Mouse (Mus musculus): ENCODE measurements around the gene Htt. TPM values are rescaled to one million over a fixed set of nuclear protein-coding genes. Genes with fewer than 3 reads are reported as not detected.

Htt gene
- total RNA-seq, 2 experiments from 2014 or later: 7.1 to 8.1 TPM

DNA sequence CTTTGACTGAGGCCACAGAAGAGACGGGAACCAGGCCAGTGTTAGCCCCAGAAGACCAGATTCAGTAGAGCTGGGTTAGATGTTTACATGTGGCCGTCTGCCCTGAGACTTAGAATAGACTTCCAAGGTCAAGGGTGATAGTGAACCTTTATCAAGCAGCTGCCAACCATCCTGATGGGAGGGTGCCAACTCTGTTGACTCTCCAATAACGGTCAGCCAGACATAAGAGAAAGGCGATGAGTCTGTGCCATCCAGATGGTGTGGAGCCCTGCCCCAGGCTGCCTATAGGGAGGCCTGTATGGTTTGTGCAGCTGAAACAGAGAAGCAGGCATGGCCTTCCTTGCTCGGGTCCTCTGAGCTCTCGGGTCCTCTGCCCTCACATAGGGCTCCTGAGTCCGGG is 163.0 kb downstream of the Htt start:
- DNase-seq: no peak
- intact Hi-C loops (cut with DNase I; ENCODE audit: low total_unique reads): no loop called here

GRCm38 (mm10) chr5:34927648-34928047 is 166.1 kb downstream of the Htt start:
- intact Hi-C loops (cut with DNase I; ENCODE audit: low total_unique reads): no loop called here
- DNase-seq: no peak

- DNase-seq: no peak
- intact Hi-C loops (cut with DNase I; ENCODE audit: low total_unique reads): no loop called here
Measured at GRCm38 (mm10) chr5:34930151-34930975, 168.8 kb downstream of the Htt start.

- intact Hi-C loops (cut with DNase I; ENCODE audit: low total_unique reads): no loop called here
- DNase-seq: no peak
Measured at GRCm38 (mm10) chr5:34931091-34931490, 169.6 kb downstream of the Htt start.

GRCm38 (mm10) chr5:34931516-34932457 is 170.2 kb downstream of the Htt start:
- intact Hi-C loops (cut with DNase I; ENCODE audit: low total_unique reads): no loop called here
- no peak for DNase-seq

DNA sequence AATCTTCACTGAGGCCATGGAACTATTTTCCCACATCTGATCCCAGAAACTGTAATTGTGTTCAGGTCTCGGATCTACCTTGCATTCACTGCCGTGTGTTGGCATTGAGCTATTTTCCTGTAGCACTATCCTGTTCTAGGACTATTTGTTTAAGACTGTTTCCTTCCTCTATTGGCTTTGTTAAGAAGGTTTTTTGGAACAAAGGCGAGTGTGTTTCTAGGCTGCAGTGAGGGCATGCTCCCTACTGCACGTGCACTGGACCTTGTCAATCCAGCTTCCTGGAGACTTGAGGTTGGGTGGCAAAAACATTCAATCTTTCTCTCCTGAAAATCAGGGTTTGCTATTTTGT is 170.9 kb downstream of the Htt start:
- no peak for DNase-seq
- intact Hi-C loops (cut with DNase I; ENCODE audit: low total_unique reads): no loop called here

DNA sequence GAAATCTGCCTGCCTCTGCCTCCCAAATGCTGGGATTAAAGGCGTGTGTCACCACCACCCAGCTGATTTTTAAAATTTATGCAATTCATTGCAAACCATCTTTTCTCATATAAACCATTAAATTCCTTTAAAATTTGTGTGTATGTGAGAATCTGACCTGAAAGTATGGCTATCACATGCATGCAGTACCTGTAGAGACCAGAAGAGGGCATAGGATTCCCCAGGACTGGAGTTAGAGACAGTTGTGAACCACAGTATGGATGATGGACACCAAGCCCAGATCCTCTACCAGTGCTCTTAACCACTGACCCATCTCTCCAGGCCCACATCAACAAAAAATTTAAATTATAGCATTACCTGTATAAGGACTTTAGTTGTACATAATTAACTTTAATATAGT is 171.9 kb downstream of the Htt start:
- DNase-seq: no peak
- intact Hi-C loops (cut with DNase I; ENCODE audit: low total_unique reads): no loop called here

DNA sequence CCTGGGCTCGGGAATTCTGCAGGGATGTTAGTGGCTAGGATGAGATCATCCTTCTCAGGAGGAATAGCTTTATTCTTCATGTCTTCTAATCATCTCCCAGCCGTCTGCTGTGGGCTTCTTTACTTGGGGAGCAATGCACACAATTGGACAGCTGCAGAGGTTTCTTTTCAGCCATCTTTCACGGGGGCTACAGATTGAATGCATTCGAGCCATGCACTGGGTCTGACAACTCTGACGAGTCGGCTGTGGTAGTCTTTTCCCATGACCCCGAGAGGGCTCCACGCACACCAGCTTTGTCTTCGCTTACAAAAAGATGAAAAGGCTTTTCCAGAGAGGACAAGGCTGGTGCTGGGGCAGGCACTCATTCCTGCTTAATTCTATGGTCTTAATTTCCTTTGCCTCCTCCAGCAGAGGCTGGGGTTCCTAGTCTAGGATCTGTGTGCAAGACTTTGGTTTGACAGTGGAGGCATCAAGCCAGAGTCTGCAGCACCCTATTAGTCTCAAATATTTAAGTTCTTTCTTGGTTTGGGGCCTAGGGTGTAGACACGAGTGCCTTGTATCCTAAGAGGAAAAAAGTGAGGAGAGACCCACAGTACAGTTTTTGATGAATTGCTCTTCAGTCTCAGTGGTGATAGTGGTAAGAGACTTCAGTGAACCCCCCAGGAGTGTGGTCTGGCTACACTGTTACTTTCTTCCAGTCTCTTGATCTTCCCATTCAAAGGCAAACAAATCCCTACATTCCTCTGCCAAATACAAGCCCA is 180.3 kb downstream of the Htt start:
- intact Hi-C loops (cut with DNase I; ENCODE audit: low total_unique reads): no loop called here
- no peak for DNase-seq

GRCm38 (mm10) chr5:34943428-34943827 is 181.9 kb downstream of the Htt start:
- no peak for DNase-seq
- intact Hi-C loops (cut with DNase I; ENCODE audit: low total_unique reads): no loop called here

GRCm38 (mm10) chr5:34948861-34949760 is 187.6 kb downstream of the Htt start, which contains the start of gene Rgs12:
Rgs12 (plus strand) TSS chr5:34949445.
- intact Hi-C loops (cut with DNase I; ENCODE audit: low total_unique reads): no loop called here
- peak; percentile 89 for DNase-seq

DNA sequence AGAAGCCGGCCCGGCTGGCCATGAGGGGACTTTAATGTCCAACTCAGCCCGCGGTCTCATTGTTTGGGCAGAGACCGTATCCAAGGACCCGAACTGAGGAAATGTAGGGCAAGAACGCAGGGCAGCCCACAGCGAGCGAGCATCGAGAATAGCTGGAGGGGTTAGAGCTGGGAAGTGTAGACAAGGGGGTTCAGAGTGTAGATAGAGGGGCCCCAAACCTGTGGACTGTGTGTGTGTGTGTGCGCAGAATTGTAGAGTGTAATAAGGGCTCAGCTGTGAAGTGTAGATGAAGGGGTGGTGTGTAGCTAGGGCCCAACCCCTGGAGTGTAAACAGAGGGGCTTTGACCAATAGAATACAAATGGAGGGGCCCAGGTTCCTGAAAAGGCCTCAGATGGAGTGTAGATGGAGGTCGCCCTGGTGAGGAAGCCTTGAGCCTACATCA is 188.2 kb downstream of the Htt start:
- intact Hi-C loops (cut with DNase I; ENCODE audit: low total_unique reads): no loop called here
- DNase-seq: no peak

DNA sequence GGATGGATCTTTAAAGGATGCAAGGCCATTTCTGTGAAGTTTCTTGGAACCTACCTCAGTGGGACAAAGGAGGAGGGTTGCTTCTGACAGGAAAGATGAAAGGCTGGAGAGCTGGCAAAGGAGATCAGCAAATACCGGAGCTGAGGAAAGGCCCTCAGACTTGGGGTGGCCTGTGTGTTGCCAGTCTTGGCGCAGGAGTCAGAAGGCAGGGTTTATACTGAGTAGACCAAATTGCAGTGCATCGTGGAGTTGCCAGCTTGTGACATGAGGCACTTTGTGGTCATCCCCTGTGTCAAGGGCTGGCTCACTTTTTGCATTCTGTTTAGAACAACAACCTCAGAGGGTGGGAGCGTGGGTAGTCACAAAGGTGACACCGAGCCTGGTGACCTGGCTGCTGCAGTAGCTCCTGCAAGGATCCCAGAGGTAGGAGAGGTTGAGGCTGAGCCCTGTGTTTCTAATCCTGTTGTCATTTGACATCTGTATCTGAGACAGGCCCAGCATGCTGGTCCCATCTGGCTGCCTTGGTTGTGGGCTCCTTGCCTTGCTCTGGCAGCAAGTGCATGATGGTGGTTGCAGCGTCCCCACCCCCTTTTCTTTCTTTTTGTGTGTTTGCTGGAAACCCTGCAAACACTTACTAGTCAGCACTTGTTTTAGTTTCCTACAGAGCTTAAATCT is 189.1 kb downstream of the Htt start:
- intact Hi-C loops (cut with DNase I; ENCODE audit: low total_unique reads): no loop called here
- DNase-seq: no peak

DNA sequence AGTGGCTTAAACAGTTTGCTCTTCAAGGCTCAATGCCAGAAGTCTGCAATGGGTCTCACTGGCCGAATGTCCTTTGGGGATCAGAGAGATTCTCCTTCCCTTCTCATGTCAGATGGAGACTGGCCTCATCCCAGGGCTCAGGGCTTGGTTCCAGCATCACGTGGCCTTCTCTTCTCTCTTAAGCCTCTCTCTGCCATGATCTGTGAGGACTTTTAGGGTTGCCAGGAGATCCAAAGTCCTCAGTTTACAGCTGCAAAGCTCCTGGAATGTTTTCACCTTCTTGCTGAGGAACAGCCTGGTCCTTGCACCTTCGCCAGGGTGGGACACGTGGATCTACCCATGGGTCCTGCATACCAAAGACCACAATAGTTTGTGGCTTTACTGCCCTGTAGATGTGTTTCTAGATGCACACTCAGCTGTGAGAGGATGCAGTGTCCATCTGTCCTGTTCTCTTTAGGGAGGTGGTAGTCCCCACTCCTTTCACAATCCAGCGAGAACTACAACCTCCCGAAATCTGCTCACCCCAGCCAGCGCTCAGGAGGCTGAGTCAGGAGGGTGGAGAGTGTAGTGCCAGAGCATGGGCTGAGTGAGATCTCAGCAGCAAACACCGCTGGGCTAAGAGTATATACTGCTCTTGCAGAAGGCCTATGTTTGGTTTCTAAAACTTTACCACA is 189.8 kb downstream of the Htt start:
- peak; percentile 60 for DNase-seq
- intact Hi-C loops (cut with DNase I; ENCODE audit: low total_unique reads): no loop called here

DNA sequence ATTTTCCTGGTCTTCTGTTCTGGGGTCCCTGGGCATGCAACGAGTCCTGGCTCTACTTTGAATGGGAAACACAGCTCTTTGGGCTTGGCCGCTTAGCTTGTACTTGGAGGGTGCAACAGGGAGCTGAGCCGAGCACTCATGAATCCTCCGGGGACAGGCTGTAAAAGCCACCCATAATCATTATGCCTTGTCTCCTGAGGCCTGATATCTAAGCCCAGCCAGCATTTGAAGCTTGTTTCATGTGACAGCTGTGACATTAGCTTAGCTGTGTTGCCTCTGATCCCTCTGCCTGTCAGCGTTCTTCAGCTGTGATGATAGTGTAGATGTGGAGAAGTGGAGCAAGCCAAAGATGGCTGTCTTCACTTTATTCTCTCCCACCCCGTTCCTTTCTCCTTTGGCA is 193.0 kb downstream of the Htt start:
- no peak for DNase-seq
- intact Hi-C loops (cut with DNase I; ENCODE audit: low total_unique reads): no loop called here

- peak; percentile 54 for DNase-seq
- intact Hi-C loops (cut with DNase I; ENCODE audit: low total_unique reads): no loop called here
Measured at GRCm38 (mm10) chr5:34955630-34956029, 194.1 kb downstream of the Htt start.

- no peak for DNase-seq
- intact Hi-C loops (cut with DNase I; ENCODE audit: low total_unique reads): no loop called here
Measured at GRCm38 (mm10) chr5:34956151-34956550, 194.6 kb downstream of the Htt start.

DNA sequence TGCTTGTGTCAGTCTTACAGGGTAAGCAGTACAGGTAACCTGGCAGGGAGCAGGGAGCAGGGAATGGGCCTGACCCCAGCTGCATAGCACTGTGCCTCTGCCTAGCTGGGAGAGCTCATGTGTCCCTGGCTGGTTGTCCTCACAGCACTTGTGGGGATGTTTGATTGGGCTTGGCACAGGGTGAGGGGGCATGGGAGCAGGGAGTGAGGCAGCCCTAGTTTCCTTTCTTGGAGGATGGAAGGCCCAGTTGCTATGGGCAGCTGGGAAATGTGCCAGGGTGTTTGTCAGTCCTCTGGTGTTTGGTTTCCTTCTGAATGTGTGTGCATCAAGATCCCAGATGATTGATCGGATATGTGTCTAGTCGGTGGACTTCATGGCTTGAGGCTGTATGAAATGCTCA is 195.5 kb downstream of the Htt start:
- peak; percentile 30 for DNase-seq
- intact Hi-C loops (cut with DNase I; ENCODE audit: low total_unique reads): no loop called here

DNA sequence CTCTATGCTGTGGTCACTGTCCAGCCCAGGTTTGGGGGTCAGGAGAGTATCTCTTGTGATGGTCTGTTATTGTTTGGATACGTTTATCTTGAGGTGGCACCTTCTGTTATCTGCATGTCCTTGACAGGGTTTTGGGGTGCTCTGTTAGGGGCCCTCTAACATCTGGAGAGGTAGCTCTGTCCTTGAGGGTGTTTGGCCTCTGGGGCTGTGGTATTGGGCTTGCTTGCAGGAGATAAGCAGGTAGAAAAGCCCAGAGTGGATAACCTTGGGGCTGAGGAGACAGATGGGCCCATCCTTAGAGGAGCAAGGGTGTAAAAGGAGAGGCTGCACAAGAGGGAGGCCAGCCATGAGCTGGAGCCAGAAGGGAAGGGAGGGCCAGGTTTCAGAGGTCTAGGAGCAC is 198.5 kb downstream of the Htt start:
- DNase-seq: no peak
- intact Hi-C loops (cut with DNase I; ENCODE audit: low total_unique reads): no loop called here
